Mouse (Mus musculus) stomach, postnatal 0 days (tissue): Measurements from ENCODE around the gene Pfkl.
"Not testable (repeated sequence)": the region's sequence is repeated elsewhere in the genome, so short reads cannot be mapped to it uniquely, and the experiment has no call there.

Experiments
- CTCF ChIP-seq: IDR thresholded peaks from 2 replicates; pipeline ENCODE4 v1.5.1; 2016; ENCODE audit warnings: antibody characterized with exemption, low read depth, mild to moderate bottlenecking, moderate library complexity
- EP300 ChIP-seq: optimal IDR thresholded peaks from 2 replicates; pipeline ENCODE3; 2016; ENCODE audit warnings: antibody characterized with exemption

GRCm38 (mm10) chr10:77950468-77950867 lies 59.4 kb downstream of the Pfkl start:
- TF ChIP-seq CTCF, EP300: not testable (repeated sequence)
